Mouse (Mus musculus) heart, embryonic 16.5 days (tissue): ENCODE measurements around the gene Robo3. TPM values are rescaled to one million over a fixed set of nuclear protein-coding genes. Genes with fewer than 3 reads are reported as not detected.

Source experiments
- ATAC-seq: fragments of 200-750 bp; cut with Nextera tagmentation; replicated peaks from 2 replicates; pipeline ENCODE4 v1.8.0; 2017; ENCODE audit warnings: moderate number of reproducible peaks; ENCODE audit not compliant: insufficient read depth, low FRiP score; ENCODE audit errors: extremely low read depth
- H3K27ac ChIP-seq: fragments of 300-500 bp; sonication (generic); 2 replicates; pipeline ENCODE4 v1.5.1; 2014; ENCODE audit warnings: mild to moderate bottlenecking, low read length, control low read depth, moderate library complexity
- H3K27me3 ChIP-seq: fragments of 300-500 bp; sonication (generic); 2 replicates; pipeline ENCODE4 v1.6.1; 2014; ENCODE audit warnings: low read length, mixed read lengths; ENCODE audit not compliant: control insufficient read depth, insufficient read depth
- H3K36me3 ChIP-seq: fragments of 300-500 bp; sonication (generic); 2 replicates; pipeline ENCODE4 v1.6.1; 2014; ENCODE audit not compliant: control insufficient read depth, insufficient read depth
- H3K4me1 ChIP-seq: fragments of 300-500 bp; sonication (generic); 2 replicates; pipeline ENCODE4 v1.6.1; 2014; ENCODE audit warnings: low read length, mixed read lengths; ENCODE audit not compliant: control insufficient read depth, insufficient read depth
- H3K4me2 ChIP-seq: fragments of 300-500 bp; sonication (generic); 2 replicates; pipeline ENCODE4 v1.6.1; 2014; ENCODE audit warnings: low read depth, mild to moderate bottlenecking, control low read depth, low read length
- H3K4me3 ChIP-seq: fragments of 300-500 bp; sonication (generic); 2 replicates; pipeline ENCODE4 v1.5.1; 2014; ENCODE audit warnings: mild to moderate bottlenecking, control low read depth, low read length
- H3K9ac ChIP-seq: fragments of 300-500 bp; sonication (generic); 2 replicates; pipeline ENCODE4 v1.6.1; 2014; ENCODE audit warnings: low read length, control low read depth
- H3K9me3 ChIP-seq: fragments of 300-500 bp; sonication (generic); replicated peaks from 2 replicates; pipeline ENCODE4 v1.6.1; 2016; ENCODE audit warnings: low read length; ENCODE audit not compliant: control insufficient read depth
- WGBS: fragments of 180-500 bp; shearing (Covaris S2); extraction: QIAGEN DNeasy Blood & Tissue Kit; methylation state at CpG from one replicate; pipeline ENCODE4 v1.1.7; 2014; 5-methylcytosine and 5-hydroxymethylcytosine counted together
- polyA plus RNA-seq: library from polyadenylated mRNA; unstranded; fragments of >200 nt; fragmentation: Nextera tagmentation; extraction: Ambion mirVana; gene quantifications from 2 replicates; pipeline ENCODE4 v1.2.1, GENCODE M21; 2015

Gene Robo3
- polyA plus RNA-seq, 1 experiment from 2014 or later, result not detected

DNA sequence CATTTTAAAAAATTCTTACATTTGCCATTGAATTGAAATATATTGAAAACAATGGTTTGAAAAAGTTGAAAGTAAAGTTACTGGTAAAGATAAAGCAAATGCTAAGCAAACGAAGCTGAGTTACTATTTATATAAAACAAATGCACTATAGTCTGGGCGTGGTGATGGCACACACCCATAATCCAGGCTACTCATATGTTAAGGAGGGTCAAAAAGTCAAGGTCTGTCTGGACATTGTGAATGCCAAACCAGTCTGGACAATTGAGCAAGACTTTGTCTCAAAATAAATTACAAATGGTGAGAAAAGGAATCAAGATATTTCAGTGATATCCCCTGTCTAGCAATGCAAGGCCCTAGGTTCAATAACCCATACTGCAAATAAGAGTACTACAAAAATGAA lies 42.2 kb downstream of the Robo3 start:
- Histone ChIP-seq H3K9ac (no peak overlapping the region), H3K4me1 (no peaks in the 10 kb centered on the region), H3K4me3 (no peak overlapping the region), H3K36me3 (no peaks in the 10 kb centered on the region), H3K9me3 (no peaks in the 10 kb centered on the region), H3K27ac (no peak overlapping the region), H3K27me3 (peaks cover 4% of the 10 kb centered on the region), H3K4me2 (no peak overlapping the region)
- no peak for ATAC-seq
- 64% methylated on average over 2 of the region's 2 CpGs for WGBS

- peak; percentile 67 for ATAC-seq
- peak overlapping the region; percentile 55 for H3K4me3 ChIP-seq
- WGBS, result 5% methylated on average over 54 of the region's 54 CpGs
- no peaks in the 10 kb centered on the region for H3K36me3 ChIP-seq
- 0 out of 2 replicates have a peak, but pooled peaks cover 2% of the 10 kb centered on the region for H3K4me1 ChIP-seq
- H3K9ac ChIP-seq, result peak overlapping the region; percentile 75
- peak overlapping the region; percentile 92 for H3K4me2 ChIP-seq
- no peak overlapping the region for H3K27ac ChIP-seq
- peaks cover 29% of the 10 kb centered on the region for H3K27me3 ChIP-seq
- H3K9me3 ChIP-seq, result no peaks in the 10 kb centered on the region
Observed at GRCm38 (mm10) chr9:37384284-37385182, 48.5 kb downstream of the Robo3 start.

DNA sequence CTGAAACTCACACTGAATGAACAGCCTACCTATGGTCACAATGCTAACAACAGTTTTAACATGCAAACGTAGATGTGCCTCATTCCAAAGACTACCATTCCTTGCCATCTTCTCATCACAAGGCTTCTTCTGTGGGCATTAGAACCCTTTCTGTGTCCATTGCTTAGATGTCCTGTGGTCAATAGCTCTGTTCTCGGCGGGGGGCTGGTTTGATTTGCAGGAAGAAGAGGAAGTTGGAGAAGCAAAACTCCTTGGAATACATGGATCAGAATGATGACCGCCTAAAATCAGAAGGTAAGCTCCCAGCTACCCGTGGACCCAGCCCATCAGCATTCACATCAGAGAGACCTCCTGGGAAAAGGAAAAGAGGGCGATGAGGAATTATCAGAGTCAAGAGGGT lies 49.9 kb downstream of the Robo3 start:
- Histone ChIP-seq H3K27ac (no peak overlapping the region), H3K27me3 (peaks cover 29% of the 10 kb centered on the region), H3K4me1 (0 out of 2 replicates have a peak, but pooled peaks cover 2% of the 10 kb centered on the region), H3K36me3 (no peaks in the 10 kb centered on the region), H3K9ac (no peak overlapping the region), H3K9me3 (no peaks in the 10 kb centered on the region), H3K4me2 (no peak overlapping the region), H3K4me3 (no peak overlapping the region)
- no peak for ATAC-seq
- 91% methylated on average over 6 of the region's 6 CpGs for WGBS

DNA sequence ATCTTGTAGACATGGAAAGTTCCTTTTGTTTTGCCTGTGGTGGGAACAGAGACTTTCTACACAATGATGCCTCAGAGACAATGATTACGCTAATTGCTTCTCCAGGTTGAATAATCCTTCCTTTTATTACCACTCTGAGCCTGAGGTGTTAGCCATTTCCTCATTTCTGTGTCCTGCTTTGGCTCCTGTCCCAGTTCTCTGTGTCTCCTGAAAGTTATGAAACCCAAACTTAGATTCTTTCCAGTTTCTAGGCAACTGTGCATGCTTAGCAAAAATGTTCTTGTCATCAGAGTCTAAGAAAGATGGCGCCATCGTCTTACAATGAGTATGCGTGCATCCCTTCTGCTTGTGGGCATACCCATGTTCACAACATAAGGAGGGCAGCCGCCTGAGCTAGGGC lies 57.3 kb downstream of the Robo3 start:
- Histone ChIP-seq H3K4me3 (no peak overlapping the region), H3K9me3 (no peaks in the 10 kb centered on the region), H3K4me2 (no peak overlapping the region), H3K27ac (no peak overlapping the region), H3K36me3 (no peaks in the 10 kb centered on the region), H3K4me1 (no peaks in the 10 kb centered on the region), H3K9ac (no peak overlapping the region), H3K27me3 (no peaks in the 10 kb centered on the region)
- 81% methylated on average over 5 of the region's 5 CpGs for WGBS
- ATAC-seq, result no peak

- 82% methylated on average over 7 of the region's 7 CpGs for WGBS
- no peak for ATAC-seq
- Histone ChIP-seq H3K9ac (no peak overlapping the region), H3K9me3 (no peaks in the 10 kb centered on the region), H3K27ac (no peak overlapping the region), H3K4me2 (no peak overlapping the region), H3K27me3 (no peaks in the 10 kb centered on the region), H3K4me3 (no peak overlapping the region), H3K4me1 (no peaks in the 10 kb centered on the region), H3K36me3 (no peaks in the 10 kb centered on the region)
Observed at GRCm38 (mm10) chr9:37371232-37371801, 61.7 kb downstream of the Robo3 start.

DNA sequence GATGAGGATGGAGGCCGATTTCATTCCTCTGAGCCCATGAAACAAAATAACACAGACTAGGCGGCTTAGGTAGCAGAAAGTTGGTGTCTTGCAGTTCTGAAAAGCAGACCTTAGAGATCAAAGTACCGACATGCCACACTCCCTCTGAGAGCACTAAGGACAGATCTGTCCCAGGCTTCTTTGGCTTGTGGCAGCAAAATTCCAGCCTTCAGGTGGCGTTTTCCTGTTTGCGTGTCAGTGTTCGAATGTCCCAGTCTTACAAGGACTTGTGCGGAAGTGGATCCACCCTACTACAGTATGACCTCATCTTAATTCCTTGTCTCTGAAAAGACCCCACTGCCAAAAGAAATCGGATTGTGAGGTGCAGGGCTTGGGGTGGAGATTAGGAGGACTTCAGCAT lies 64.2 kb downstream of the Robo3 start:
- 62% methylated on average over 8 of the region's 8 CpGs for WGBS
- Histone ChIP-seq H3K36me3 (no peaks in the 10 kb centered on the region), H3K27me3 (no peaks in the 10 kb centered on the region), H3K4me1 (no peaks in the 10 kb centered on the region), H3K4me3 (no peak overlapping the region), H3K9me3 (no peaks in the 10 kb centered on the region), H3K4me2 (no peak overlapping the region), H3K27ac (0 out of 2 replicates have a peak overlapping the region, but pooled peaks have one; percentile 12), H3K9ac (no peak overlapping the region)
- peak; percentile 45; the same call in 1 of the 2 replicates for ATAC-seq

DNA sequence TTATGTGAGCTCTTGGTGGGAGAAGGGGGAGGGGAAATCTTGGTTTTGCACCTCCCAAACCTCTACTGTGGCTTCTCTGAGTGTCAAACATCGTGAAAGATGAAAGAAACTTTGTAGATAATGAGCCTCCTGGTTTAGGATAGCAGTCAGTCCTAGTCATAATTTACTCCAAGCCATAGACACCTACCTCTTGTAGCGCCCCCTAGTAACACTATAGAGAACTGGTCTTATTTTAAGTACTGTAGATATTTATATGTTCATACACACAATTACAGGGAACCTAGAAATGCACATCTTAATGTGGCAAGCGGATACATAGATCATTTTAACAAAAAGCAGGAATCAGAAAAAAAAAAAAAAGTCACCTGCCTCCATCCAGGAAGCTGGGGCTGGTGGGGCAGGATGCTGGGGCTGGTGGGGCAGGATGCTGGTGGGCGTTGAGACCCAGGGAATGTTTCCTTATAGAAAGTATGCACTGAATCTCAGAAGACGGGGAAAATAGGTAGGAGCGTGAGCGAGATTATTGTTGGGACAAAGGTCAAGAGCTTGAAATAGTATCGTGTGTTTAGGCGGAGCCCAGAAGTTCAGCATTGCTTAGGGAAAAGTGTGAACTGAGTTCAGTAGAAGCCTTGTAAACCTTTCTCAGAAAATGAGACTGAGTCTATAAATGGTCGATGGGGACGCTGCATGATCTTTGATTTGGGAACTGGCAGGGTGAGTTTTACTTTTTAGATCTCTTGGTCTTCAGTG lies 64.8 kb downstream of the Robo3 start:
- WGBS, result 58% methylated on average over 11 of the region's 11 CpGs
- Histone ChIP-seq H3K4me1 (no peaks in the 10 kb centered on the region), H3K4me2 (no peak overlapping the region), H3K9me3 (no peaks in the 10 kb centered on the region), H3K9ac (no peak overlapping the region), H3K4me3 (no peak overlapping the region), H3K27me3 (no peaks in the 10 kb centered on the region), H3K36me3 (no peaks in the 10 kb centered on the region), H3K27ac (0 out of 2 replicates have a peak overlapping the region, but pooled peaks have one; percentile 12)
- ATAC-seq, result no peak

DNA sequence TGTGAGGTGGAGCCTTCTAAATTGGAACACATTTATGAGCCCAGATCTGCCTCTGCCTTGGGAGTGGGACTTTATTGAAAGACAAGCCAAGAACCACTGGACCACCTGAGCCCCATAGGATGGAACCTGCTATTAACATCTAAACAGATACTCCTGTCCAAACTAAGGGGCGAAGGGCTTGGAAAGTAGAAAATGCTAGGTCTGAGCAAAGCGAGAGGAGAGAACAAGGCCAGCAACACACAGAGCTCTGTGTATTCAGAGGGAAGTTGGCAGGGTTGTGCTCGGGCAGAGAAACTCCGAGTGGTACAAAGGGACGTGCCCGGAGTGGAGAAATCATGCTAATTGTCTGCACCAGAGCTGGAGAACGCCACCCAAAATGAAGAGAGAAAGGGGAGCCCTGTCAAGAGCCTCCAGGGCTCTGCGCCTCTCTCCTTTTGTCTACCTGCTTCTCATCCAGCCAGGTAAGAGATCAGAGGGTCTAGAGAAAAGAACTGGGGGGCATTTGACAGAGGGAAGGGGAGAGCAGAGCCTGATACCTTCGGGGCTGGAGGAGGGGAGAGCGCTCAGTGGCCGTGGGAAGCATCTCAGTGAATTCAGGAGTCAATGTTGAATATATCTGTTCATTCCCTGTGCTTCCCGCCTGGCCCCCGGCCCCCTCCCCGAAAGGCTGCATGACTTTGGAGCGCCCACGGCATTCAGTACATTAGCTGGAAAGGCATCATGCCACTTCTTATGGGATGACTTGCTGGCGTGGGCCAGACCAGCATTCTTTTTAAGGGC lies 65.6 kb downstream of the Robo3 start, which contains the start of gene Hepacam:
Gene Hepacam (plus strand): TSS at position 51 of the 780 bp plus-strand sequence.
- Histone ChIP-seq H3K9me3 (no peaks in the 10 kb centered on the region), H3K27ac (no peak within 1 kb of the TSS), H3K4me3 (no peak within 1 kb of the TSS), H3K4me1 (no peaks in the 10 kb centered on the region), H3K9ac (no peak within 1 kb of the TSS), H3K4me2 (no peak within 1 kb of the TSS), H3K27me3 (no peaks in the 10 kb centered on the region), H3K36me3 (no peaks in the 10 kb centered on the region)
- no peak for ATAC-seq
- 78% methylated on average over 17 of the region's 17 CpGs for WGBS
